Mouse (Mus musculus): ENCODE data around the gene Trim65. TPM values are rescaled to one million over a fixed set of nuclear protein-coding genes. Genes with fewer than 3 reads are reported as not detected.

Gene Trim65
- total RNA-seq, 2 experiments from 2014 or later, result 5.4 to 6.3 TPM

DNA sequence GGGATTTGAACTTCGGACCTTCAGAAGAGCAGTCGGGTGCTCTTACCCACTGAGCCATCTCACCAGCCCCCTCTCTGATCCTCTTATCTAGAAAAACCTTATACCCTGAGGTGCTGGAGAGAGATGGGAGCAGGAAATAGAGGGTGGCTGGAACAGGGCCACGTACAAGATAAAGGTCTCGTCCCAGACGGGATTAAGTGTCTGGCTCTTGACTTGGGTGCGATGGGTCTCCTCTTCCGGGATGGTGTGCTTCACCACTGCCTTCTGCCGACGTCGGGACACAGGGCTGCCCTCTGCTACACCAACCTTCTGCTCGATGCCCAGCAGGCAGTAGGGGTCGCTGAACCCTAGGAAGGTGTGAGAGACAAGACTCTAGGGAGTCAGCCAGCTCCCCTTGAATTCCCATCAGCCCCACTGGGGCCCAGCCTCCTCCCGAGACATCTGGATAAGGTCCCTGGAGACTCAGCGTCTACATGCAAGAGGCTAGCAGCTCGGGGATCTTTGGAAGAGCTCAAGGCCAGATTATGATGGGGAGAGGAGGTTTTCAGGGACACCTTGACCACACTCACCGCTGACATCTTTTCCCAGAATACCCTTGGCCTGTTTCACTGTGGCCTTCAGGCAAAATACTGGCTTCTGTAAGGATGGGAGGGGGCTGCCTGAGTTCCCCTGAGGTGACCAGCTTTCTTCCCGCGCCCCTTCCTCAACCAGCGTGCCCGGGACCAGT, 55.2 kb downstream of the Trim65 start:
- intact Hi-C loops (cut with DNase I), result no loop called here
- no peak for DNase-seq

DNA sequence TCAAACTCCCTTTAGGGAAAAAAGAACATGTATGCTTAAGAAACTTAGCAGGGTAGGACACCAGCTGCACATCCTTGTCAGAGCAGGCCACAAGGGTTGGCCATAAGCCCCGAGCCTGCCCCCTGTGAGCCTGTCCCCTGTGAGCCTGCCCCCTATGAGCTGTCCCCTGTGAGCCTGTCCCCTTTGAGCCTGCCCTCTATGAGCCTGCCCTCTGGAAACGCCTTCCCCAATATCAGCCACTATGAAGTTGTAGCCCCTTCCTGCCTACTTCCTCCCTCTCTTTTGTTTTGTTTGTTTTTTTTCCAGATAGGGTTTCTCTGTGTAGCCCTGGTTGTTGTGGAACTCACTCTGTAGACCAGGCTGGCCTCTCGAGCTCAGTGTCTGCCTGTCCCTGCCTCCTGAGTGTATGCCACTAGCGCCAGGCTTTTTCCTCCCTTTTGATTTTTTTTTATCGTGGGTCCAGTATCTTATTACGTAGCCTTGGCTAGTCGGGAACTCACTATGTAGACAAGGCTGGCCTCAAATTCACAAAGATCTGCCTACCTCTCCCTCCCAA, 56.4 kb downstream of the Trim65 start:
- no peak for DNase-seq
- intact Hi-C loops (cut with DNase I), result no loop called here

DNA sequence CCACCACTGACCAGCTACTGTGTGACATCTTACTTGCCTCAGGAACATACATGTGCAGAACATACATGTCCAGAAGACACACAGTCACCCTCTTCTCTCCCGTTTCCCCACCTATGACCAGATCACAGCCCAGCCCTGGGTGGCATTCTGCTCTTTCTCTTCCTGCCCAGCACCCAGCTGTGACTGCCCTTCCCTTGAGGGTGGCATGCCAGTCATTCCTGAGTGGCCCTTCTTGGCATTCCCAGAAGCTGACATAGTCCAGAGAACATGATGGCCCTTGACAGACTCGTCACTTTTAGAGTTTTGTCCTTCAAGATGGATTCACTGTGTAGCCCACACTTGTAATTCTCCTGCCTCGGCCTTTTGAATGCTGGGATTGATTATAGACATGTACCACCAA, 58.3 kb downstream of the Trim65 start:
- intact Hi-C loops (cut with DNase I), result no loop called here
- no peak for DNase-seq

Other genes with a start within 250 kb of the Trim65 start
- gene Smim5, start 231.2 kb downstream of the Trim65 start, total RNA-seq (2021), result 10 to 100 TPM; 28.7 to 43.3 TPM
- under 1 TPM; 0.37 to 0.45 TPM for gene Smim6, start 219.1 kb downstream of the Trim65 start, total RNA-seq (2021)
- gene Sap30bp, start 197.8 kb downstream of the Trim65 start, total RNA-seq (2021), result 10 to 100 TPM; 26.6 to 26.7 TPM
- 10 to 100 TPM in 1 of 2 experiments, 1 to 10 TPM in 1; 8.3 to 10.9 TPM for gene Recql5, start 197.7 kb downstream of the Trim65 start, total RNA-seq (2021)
- 1 to 10 TPM; 4.8 to 5.5 TPM for gene Itgb4, start 156.4 kb downstream of the Trim65 start, total RNA-seq (2021)
- gene Galk1, start 118.4 kb downstream of the Trim65 start, total RNA-seq (2021), result 10 to 100 TPM; 31.7 to 33.1 TPM
- gene H3f3b, start 103.2 kb downstream of the Trim65 start, total RNA-seq (2021), result 100 to 1,000 TPM; 338 to 393 TPM
- gene Unk, start 100.8 kb downstream of the Trim65 start, total RNA-seq (2021), result 10 to 100 TPM; 16.3 to 17.0 TPM
- 1 to 10 TPM in 1 of 2 experiments, under 1 TPM in 1; 0.52 to 1.0 TPM for gene Unc13d, start 53.2 kb downstream of the Trim65 start, total RNA-seq (2021)
- 10 to 100 TPM; 96.6 to 99.5 TPM for gene Wbp2, start 44.1 kb downstream of the Trim65 start, total RNA-seq (2021)
- gene Trim47, start 3.9 kb downstream of the Trim65 start, total RNA-seq (2021), result 10 to 100 TPM; 43.3 to 49.7 TPM
- gene Mrpl38, start 7.7 kb upstream of the Trim65 start, total RNA-seq (2021), result 10 to 100 TPM; 55.9 to 56.8 TPM
- 10 to 100 TPM; 17.4 to 17.7 TPM for gene Fbf1, start 37.0 kb upstream of the Trim65 start, total RNA-seq (2021)
- gene Ten1, start 67.7 kb upstream of the Trim65 start, total RNA-seq (2021), result 10 to 100 TPM; 29.7 to 34.0 TPM
- gene Acox1, start 67.9 kb upstream of the Trim65 start, total RNA-seq (2021), result 10 to 100 TPM; 92.5 to 99.9 TPM
- gene Evpl, start 106.9 kb upstream of the Trim65 start, total RNA-seq (2021), result 1 to 10 TPM; 1.2 TPM
- 10 to 100 TPM; 58.7 to 59.8 TPM for gene Srp68, start 143.1 kb upstream of the Trim65 start, total RNA-seq (2021)
- gene Galr2, start 149.8 kb upstream of the Trim65 start, total RNA-seq (2021), result not detected
- gene Exoc7, start 176.1 kb upstream of the Trim65 start, total RNA-seq (2021), result 10 to 100 TPM; 61.0 to 65.9 TPM
- gene Foxj1, start 204.3 kb upstream of the Trim65 start, total RNA-seq (2021), result not detected